Mouse (Mus musculus): Measurements from ENCODE around the gene Esrrg. TPM values are rescaled to one million over a fixed set of nuclear protein-coding genes. Genes with fewer than 3 reads are reported as not detected.

The Esrrg gene
- polyA plus RNA-seq, 1 experiment from 2014 or later: 2.2 TPM

GRCm38 (mm10) chr1:187749294-187749693, 140.7 kb downstream of the Esrrg start:
- H3K36me3 ChIP-seq (replicated peaks; ENCODE audit: control insufficient read depth, insufficient read depth, low read depth, low read length): no peaks in the 10 kb centered on the region
- no peaks in the 10 kb centered on the region for H3K4me1 ChIP-seq (ENCODE audit: control insufficient read depth, insufficient read depth, low read length)
- H3K9me3 ChIP-seq (replicated peaks; ENCODE audit: control insufficient read depth, low read length): no peaks in the 10 kb centered on the region
- H3K4me3 ChIP-seq (ENCODE audit: low read depth, low read length): no peak overlapping the region
- no peak overlapping the region for H3K4me2 ChIP-seq (ENCODE audit: low read depth, low read length)
- no peak for DNase-seq (ENCODE audit: low spot score)
- no peak for ATAC-seq (replicated peaks; ENCODE audit: insufficient number of reproducible peaks, low FRiP score, low TSS enrichment, low read depth)
- H3K27me3 ChIP-seq (ENCODE audit: control insufficient read depth, insufficient read depth, low read length): no peaks in the 10 kb centered on the region
- 84% methylated on average over 3 of the region's 3 CpGs for WGBS
- H3K27ac ChIP-seq (replicated peaks; ENCODE audit: low read depth, low read length): no peak overlapping the region
- H3K9ac ChIP-seq (replicated peaks; ENCODE audit: low read length): no peak overlapping the region

GRCm38 (mm10) chr1:187749931-187750330, 141.3 kb downstream of the Esrrg start:
- no peak for DNase-seq (ENCODE audit: low spot score)
- H3K9me3 ChIP-seq (replicated peaks; ENCODE audit: control insufficient read depth, low read length): no peaks in the 10 kb centered on the region
- ATAC-seq (replicated peaks; ENCODE audit: insufficient number of reproducible peaks, low FRiP score, low TSS enrichment, low read depth): no peak
- WGBS: 76% methylated on average over 5 of the region's 5 CpGs
- no peak overlapping the region for H3K27ac ChIP-seq (replicated peaks; ENCODE audit: low read depth, low read length)
- no peaks in the 10 kb centered on the region for H3K4me1 ChIP-seq (ENCODE audit: control insufficient read depth, insufficient read depth, low read length)
- no peak overlapping the region for H3K4me2 ChIP-seq (ENCODE audit: low read depth, low read length)
- H3K27me3 ChIP-seq (ENCODE audit: control insufficient read depth, insufficient read depth, low read length): no peaks in the 10 kb centered on the region
- no peak overlapping the region for H3K4me3 ChIP-seq (ENCODE audit: low read depth, low read length)
- H3K9ac ChIP-seq (replicated peaks; ENCODE audit: low read length): no peak overlapping the region
- no peaks in the 10 kb centered on the region for H3K36me3 ChIP-seq (replicated peaks; ENCODE audit: control insufficient read depth, insufficient read depth, low read depth, low read length)

- no peak overlapping the region for H3K9ac ChIP-seq (replicated peaks; ENCODE audit: low read length)
- WGBS: 78% methylated on average over 13 of the region's 13 CpGs
- ATAC-seq (replicated peaks; ENCODE audit: insufficient number of reproducible peaks, low FRiP score, low TSS enrichment, low read depth): no peak
Observed at GRCm38 (mm10) chr1:187755528-187755927, 146.9 kb downstream of the Esrrg start.

GRCm38 (mm10) chr1:187757981-187758380, 149.4 kb downstream of the Esrrg start:
- ATAC-seq (replicated peaks; ENCODE audit: insufficient number of reproducible peaks, low FRiP score, low TSS enrichment, low read depth): no peak

More at GRCm38 (mm10) chr1:187755528-187755927, 146.9 kb downstream of the Esrrg start:
- H3K27ac ChIP-seq (replicated peaks; ENCODE audit: low read depth, low read length): no peak overlapping the region
- no peaks in the 10 kb centered on the region for H3K9me3 ChIP-seq (replicated peaks; ENCODE audit: control insufficient read depth, low read length)
- no peaks in the 10 kb centered on the region for H3K36me3 ChIP-seq (replicated peaks; ENCODE audit: control insufficient read depth, insufficient read depth, low read depth, low read length)
- H3K4me1 ChIP-seq (ENCODE audit: control insufficient read depth, insufficient read depth, low read length): no peaks in the 10 kb centered on the region
- DNase-seq (ENCODE audit: low spot score): no peak
- no peaks in the 10 kb centered on the region for H3K27me3 ChIP-seq (ENCODE audit: control insufficient read depth, insufficient read depth, low read length)
- H3K4me2 ChIP-seq (ENCODE audit: low read depth, low read length): no peak overlapping the region
- H3K4me3 ChIP-seq (ENCODE audit: low read depth, low read length): no peak overlapping the region

GRCm38 (mm10) chr1:187758546-187758945, 150.0 kb downstream of the Esrrg start:
- H3K4me1 ChIP-seq (ENCODE audit: control insufficient read depth, insufficient read depth, low read length): no peaks in the 10 kb centered on the region
- H3K36me3 ChIP-seq (replicated peaks; ENCODE audit: control insufficient read depth, insufficient read depth, low read depth, low read length): no peaks in the 10 kb centered on the region
- no peak overlapping the region for H3K9ac ChIP-seq (replicated peaks; ENCODE audit: low read length)
- no peaks in the 10 kb centered on the region for H3K27me3 ChIP-seq (ENCODE audit: control insufficient read depth, insufficient read depth, low read length)
- H3K4me3 ChIP-seq (ENCODE audit: low read depth, low read length): no peak overlapping the region
- no peak overlapping the region for H3K27ac ChIP-seq (replicated peaks; ENCODE audit: low read depth, low read length)
- ATAC-seq (replicated peaks; ENCODE audit: insufficient number of reproducible peaks, low FRiP score, low TSS enrichment, low read depth) (no peak), DNase-seq (ENCODE audit: low spot score) (no peak)
- WGBS: 52% methylated on average over 3 of the region's 3 CpGs
- no peak overlapping the region for H3K4me2 ChIP-seq (ENCODE audit: low read depth, low read length)
- H3K9me3 ChIP-seq (replicated peaks; ENCODE audit: control insufficient read depth, low read length): no peaks in the 10 kb centered on the region

More at GRCm38 (mm10) chr1:187757981-187758380, 149.4 kb downstream of the Esrrg start:
- 85% methylated on average over 1 of the region's 1 CpGs for WGBS
- Histone ChIP-seq H3K36me3 (replicated peaks; ENCODE audit: control insufficient read depth, insufficient read depth, low read depth, low read length) (no peaks in the 10 kb centered on the region), H3K27me3 (ENCODE audit: control insufficient read depth, insufficient read depth, low read length) (no peaks in the 10 kb centered on the region), H3K9me3 (replicated peaks; ENCODE audit: control insufficient read depth, low read length) (no peaks in the 10 kb centered on the region), H3K9ac (replicated peaks; ENCODE audit: low read length) (no peak overlapping the region), H3K27ac (replicated peaks; ENCODE audit: low read depth, low read length) (no peak overlapping the region), H3K4me3 (ENCODE audit: low read depth, low read length) (no peak overlapping the region), H3K4me2 (ENCODE audit: low read depth, low read length) (no peak overlapping the region), H3K4me1 (ENCODE audit: control insufficient read depth, insufficient read depth, low read length) (no peaks in the 10 kb centered on the region)
- no peak for DNase-seq (ENCODE audit: low spot score)

GRCm38 (mm10) chr1:187759536-187759935, 150.9 kb downstream of the Esrrg start:
- no peaks in the 10 kb centered on the region for H3K4me1 ChIP-seq (ENCODE audit: control insufficient read depth, insufficient read depth, low read length)
- no peak for ATAC-seq (replicated peaks; ENCODE audit: insufficient number of reproducible peaks, low FRiP score, low TSS enrichment, low read depth)
- no peaks in the 10 kb centered on the region for H3K9me3 ChIP-seq (replicated peaks; ENCODE audit: control insufficient read depth, low read length)
- no peak for DNase-seq (ENCODE audit: low spot score)
- H3K4me2 ChIP-seq (ENCODE audit: low read depth, low read length): no peak overlapping the region
- no peak overlapping the region for H3K4me3 ChIP-seq (ENCODE audit: low read depth, low read length)
- no peak overlapping the region for H3K9ac ChIP-seq (replicated peaks; ENCODE audit: low read length)
- 90% methylated on average over 3 of the region's 3 CpGs for WGBS
- no peaks in the 10 kb centered on the region for H3K36me3 ChIP-seq (replicated peaks; ENCODE audit: control insufficient read depth, insufficient read depth, low read depth, low read length)
- H3K27me3 ChIP-seq (ENCODE audit: control insufficient read depth, insufficient read depth, low read length): no peaks in the 10 kb centered on the region
- H3K27ac ChIP-seq (replicated peaks; ENCODE audit: low read depth, low read length): no peak overlapping the region

DNA sequence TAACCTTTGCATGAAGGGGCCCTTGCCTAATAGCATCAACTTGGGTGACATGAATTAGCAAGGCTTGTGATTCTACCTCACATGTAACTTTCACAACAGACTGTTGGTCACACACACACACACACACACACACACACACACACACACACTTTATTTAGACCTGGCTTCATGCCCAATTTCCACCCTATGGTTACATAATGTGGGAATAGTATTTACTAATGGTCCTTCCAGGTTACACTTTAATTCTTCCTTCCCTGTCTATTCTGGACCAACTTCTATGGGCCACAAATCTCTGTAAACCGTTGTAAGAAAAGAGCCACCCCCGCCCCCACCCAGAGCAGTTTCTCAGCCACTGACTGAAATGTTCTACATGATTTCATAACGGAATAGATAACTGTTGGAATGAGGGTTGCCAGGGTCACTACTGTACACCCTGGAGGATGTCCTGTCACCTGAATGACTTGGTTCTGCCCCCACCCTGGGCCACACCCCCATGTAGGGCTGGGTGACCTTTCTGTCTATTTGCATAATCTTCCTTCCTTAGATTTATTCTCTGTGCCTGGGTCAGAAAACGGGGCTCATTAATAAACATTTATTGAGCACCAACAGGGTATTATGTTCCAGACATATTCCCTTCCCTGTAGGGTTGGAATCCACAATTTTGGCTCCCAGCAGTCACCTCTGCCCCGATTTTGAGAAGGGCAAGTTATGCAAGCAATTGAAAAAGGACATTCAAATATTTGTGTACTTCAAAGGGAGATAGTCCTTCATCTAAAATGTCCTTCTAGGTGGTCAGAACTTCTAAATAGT, 154.3 kb downstream of the Esrrg start:
- H3K4me3 ChIP-seq (ENCODE audit: low read depth, low read length): no peak overlapping the region
- H3K27me3 ChIP-seq (ENCODE audit: control insufficient read depth, insufficient read depth, low read length): no peaks in the 10 kb centered on the region
- DNase-seq (ENCODE audit: low spot score) (no peak), ATAC-seq (replicated peaks; ENCODE audit: insufficient number of reproducible peaks, low FRiP score, low TSS enrichment, low read depth) (no peak)
- H3K36me3 ChIP-seq (replicated peaks; ENCODE audit: control insufficient read depth, insufficient read depth, low read depth, low read length): no peaks in the 10 kb centered on the region
- no peak overlapping the region for H3K27ac ChIP-seq (replicated peaks; ENCODE audit: low read depth, low read length)
- WGBS: 75% methylated on average over 5 of the region's 5 CpGs
- H3K4me2 ChIP-seq (ENCODE audit: low read depth, low read length): no peak overlapping the region
- H3K9ac ChIP-seq (replicated peaks; ENCODE audit: low read length): no peak overlapping the region
- no peaks in the 10 kb centered on the region for H3K9me3 ChIP-seq (replicated peaks; ENCODE audit: control insufficient read depth, low read length)
- no peaks in the 10 kb centered on the region for H3K4me1 ChIP-seq (ENCODE audit: control insufficient read depth, insufficient read depth, low read length)

DNA sequence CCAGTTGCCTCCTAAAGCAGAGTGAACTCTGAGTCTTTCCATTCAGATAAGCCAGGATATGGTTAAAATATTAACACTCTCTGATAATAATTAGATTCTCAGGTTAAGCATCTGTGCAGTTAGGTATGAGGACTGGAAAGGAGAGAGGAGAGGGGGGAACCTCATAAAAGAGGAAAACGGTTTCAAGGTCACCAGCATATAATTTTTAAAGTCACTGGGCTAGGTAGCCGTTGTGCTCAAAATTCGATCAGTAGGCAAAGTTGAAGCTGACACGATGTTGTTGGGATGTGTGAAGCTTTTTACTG, 154.8 kb downstream of the Esrrg start:
- H3K9ac ChIP-seq (replicated peaks; ENCODE audit: low read length): no peak overlapping the region
- ATAC-seq (replicated peaks; ENCODE audit: insufficient number of reproducible peaks, low FRiP score, low TSS enrichment, low read depth) (no peak), DNase-seq (ENCODE audit: low spot score) (no peak)
- no peaks in the 10 kb centered on the region for H3K27me3 ChIP-seq (ENCODE audit: control insufficient read depth, insufficient read depth, low read length)
- H3K9me3 ChIP-seq (replicated peaks; ENCODE audit: control insufficient read depth, low read length): no peaks in the 10 kb centered on the region
- H3K4me2 ChIP-seq (ENCODE audit: low read depth, low read length): no peak overlapping the region
- H3K27ac ChIP-seq (replicated peaks; ENCODE audit: low read depth, low read length): no peak overlapping the region
- WGBS: 82% methylated on average over 4 of the region's 4 CpGs
- H3K36me3 ChIP-seq (replicated peaks; ENCODE audit: control insufficient read depth, insufficient read depth, low read depth, low read length): no peaks in the 10 kb centered on the region
- no peaks in the 10 kb centered on the region for H3K4me1 ChIP-seq (ENCODE audit: control insufficient read depth, insufficient read depth, low read length)
- H3K4me3 ChIP-seq (ENCODE audit: low read depth, low read length): no peak overlapping the region
